Mouse (Mus musculus): ENCODE measurements at regions not wholly inside any gene's neighbourhood (a gene's known extent, or its start where the extent isn't known, plus 50 kb on each side); places are given as distances from the start of the nearest gene placed in this dataset.
"Not testable (repeated sequence)": the region's sequence is repeated elsewhere in the genome, so short reads cannot be mapped to it uniquely, and the experiment has no call there.

DNA sequence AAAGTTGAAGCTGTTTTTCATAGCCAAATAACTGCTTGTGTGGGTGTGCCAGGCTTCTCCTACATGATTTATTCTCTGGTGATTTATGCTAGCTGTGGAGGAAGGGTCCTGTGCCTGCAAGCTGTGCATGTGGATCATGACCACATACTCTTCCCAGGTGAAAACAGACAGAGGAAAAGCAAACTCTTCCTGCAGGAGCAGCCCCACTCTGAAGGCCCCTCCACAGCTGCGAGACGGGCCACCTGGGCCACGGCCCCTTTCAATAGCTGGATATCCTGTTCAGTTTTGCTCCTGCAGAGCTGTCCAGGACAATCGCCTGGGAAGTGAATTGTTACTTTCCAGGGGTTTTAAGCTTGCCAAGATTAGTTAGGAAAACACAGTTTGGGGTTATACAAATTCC lies 722.3 kb upstream of the Marcks start:
- no peak for DNase-seq

GRCm38 (mm10) chr10:37849291-37849846 lies 710.6 kb upstream of the Marcks start:
- DNase-seq, result no peak

- no peak for DNase-seq
These were observed 704.1 kb upstream of the Marcks start for GRCm38 (mm10) chr10:37842820-37843219.

- DNase-seq, result no peak
These were observed 703.1 kb upstream of the Marcks start for GRCm38 (mm10) chr10:37841842-37842241.

- DNase-seq, result no peak
These were observed 699.0 kb upstream of the Marcks start for GRCm38 (mm10) chr10:37837721-37838120.

GRCm38 (mm10) chr10:37813026-37813425 lies 674.3 kb upstream of the Marcks start:
- DNase-seq, result no peak

- peak; percentile 63 for DNase-seq
These were observed 673.7 kb upstream of the Marcks start for GRCm38 (mm10) chr10:37812405-37812851.

GRCm38 (mm10) chr10:37811789-37812188 lies 673.1 kb upstream of the Marcks start:
- DNase-seq, result no peak

DNA sequence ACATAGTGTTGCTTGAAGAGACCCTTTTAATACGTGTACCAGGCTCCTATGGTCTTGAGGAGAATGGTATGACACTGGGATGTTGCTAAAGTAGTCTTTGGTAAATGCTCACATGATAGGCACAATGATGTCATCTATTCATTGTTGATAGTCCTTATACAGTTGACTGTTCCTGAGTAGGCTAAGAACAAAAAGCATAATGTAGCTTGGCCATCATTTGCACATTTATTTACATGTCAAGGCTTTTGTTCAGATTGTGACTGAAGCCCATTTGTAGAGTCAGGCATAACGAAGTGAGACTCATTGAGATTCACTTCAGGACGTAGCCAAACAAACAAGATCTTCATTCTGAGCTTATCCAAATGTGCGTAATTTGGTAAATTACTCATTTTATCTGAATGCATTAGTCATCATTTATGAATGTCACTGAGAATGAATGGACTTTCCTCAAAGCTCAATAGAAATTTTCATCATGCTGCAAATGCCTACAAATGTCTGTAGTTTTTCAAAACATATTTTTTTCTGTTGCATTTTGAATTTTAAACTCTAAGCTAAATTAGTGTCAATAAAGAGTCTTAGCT lies 664.6 kb upstream of the Marcks start:
- DNase-seq, result peak; percentile 8

DNA sequence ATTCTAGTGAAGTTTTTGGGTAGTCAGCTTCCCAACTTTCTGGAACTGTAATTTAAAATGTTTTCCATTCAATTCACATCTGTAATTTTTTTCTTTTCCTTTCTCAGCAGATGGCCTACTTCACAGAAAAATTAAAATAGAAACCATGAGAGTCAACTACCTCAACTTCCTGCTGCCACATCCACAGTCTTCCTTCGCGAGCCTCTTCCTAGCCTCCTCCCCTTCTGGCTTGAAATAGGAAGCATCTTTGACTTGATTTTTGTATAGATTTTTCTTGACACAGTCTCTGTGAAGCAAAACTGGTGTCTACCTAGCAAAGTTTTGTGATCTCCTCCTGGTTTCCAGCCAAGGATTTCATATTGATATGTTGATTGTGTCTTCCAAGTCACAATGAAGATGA lies 660.7 kb upstream of the Marcks start:
- DNase-seq, result no peak

DNA sequence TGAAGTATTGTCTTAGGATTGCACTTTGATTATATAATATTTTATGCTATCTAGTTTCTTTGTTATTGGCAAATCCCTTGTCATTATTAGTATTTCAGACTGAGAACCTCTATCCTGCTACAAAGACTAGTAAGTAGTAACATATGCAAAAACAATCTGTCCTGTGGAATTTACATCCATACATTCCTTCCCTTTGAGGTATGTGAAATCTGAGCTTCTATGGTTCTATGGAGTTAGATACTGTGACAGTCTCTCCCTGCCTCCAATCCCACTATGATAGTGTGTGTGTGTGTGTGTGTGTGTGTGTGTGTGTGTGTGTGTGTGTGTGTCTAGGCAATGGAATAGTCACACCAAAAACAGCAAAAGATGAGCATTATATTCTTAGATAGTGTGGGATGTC lies 659.6 kb upstream of the Marcks start:
- no peak for DNase-seq

GRCm38 (mm10) chr10:37797701-37798100 lies 659.0 kb upstream of the Marcks start:
- no peak for DNase-seq

DNA sequence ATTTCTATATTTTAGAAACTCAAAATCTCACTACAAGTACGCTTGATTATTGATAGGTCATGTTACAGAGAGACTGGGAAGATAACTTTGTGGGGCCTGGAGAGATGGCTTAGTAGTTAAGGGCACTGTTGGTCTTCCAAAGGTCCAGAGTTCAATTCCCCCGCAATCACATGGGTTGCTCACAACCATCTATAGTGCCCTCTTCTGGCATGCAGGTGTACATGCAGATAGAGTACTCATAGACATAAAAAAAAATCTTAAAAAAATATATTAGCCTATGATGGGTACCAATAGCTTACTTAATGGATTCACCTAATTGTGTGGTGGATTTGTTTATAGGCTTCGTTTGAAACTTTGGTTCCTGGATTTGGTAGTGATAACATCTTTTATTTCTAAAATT lies 654.2 kb upstream of the Marcks start:
- no peak for DNase-seq

- DNase-seq, result peak; percentile 18
These were observed 649.3 kb upstream of the Marcks start for GRCm38 (mm10) chr10:37788049-37788448.

- DNase-seq, result no peak
These were observed 640.9 kb upstream of the Marcks start for GRCm38 (mm10) chr10:37779383-37780302.

- DNase-seq, result no peak
These were observed 622.0 kb upstream of the Marcks start for GRCm38 (mm10) chr10:37760542-37761367.

DNA sequence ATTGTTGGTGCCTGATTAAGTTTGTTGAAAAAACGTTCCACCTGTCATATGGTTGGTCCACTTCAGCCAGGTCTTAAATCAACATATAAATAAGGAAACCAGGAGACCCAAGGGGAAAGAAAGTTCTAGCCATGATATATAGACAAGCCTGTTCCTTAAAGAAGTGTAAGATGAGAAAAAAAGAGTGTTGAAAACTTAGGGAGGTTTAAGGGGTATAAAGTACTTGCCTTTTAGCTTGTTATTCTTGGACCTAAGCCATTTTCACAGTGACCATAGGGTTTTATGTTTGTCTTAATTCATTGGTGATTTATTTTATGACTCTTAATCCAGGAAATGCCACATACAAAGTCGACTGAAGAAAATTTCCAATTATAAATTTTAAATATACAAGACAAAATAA lies 602.9 kb upstream of the Marcks start:
- DNase-seq, result no peak

DNA sequence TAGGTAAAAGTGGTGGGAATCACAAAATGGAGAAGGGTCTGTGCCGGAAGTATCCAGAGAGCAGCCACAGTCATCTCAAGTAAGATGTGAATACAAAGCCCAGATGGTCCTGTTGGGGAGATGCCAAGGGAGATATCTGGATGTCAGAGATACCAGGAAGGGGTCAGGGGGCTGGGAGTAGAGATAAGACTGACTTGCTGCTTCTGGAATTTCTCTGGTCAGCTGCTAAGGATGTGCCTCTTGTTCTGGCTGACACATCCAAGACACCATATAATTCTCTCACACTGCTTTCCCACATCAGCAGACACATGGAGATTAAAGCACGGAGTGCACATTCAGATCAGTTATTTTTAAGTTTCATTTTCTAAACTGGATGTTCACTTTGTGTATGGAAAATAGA lies 600.3 kb upstream of the Marcks start:
- DNase-seq, result no peak

GRCm38 (mm10) chr10:37725609-37726008 lies 586.9 kb upstream of the Marcks start:
- no peak for DNase-seq

- not testable (repeated sequence) for DNase-seq
These were observed 586.3 kb upstream of the Marcks start for GRCm38 (mm10) chr10:37724994-37725393.

DNA sequence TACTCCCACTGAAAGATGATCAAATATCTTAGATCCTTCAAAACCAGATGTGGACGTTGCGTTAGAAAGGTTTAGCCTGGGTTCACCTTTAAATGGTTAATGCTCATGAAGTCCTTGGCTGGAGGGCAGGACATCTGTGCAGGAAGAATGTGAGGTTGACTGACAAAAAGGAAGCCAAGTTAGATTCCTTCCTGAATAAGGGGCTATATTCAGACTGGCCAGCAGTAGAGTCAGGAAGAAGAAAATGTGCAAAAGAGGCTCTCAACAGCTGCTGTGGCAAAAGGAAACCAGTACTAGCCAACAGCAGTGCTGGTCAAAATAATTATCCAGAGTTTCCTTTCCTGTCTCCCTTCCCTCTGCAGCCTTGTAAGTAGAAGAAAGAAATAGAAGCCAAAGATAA lies 582.0 kb upstream of the Marcks start:
- DNase-seq, result no peak

- no peak for DNase-seq
These were observed 578.2 kb upstream of the Marcks start for GRCm38 (mm10) chr10:37716946-37717345.

DNA sequence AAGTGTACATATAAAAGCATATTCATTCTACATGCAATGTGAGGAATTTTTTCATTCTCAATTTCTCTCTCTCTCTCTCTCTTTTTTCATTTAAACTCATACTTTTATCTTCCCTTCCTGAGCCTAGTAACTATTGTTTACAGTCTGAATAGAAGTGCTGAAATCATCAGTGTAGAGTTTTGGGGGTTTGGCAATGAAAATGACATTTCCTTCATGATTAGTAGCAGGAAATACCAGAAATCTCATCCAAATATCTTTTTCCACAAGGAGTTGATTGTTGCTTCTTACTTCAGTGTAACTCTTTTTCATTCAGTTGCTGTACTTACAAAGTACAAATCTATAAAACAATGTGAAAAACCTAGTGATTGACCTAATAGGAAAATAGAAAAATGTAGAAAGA lies 572.7 kb upstream of the Marcks start:
- DNase-seq, result no peak

Data from cerebellum, adult 9-10 months (tissue).